Mouse (Mus musculus): Measurements from ENCODE around the gene Tmem8b. TPM values are rescaled to one million over a fixed set of nuclear protein-coding genes. Genes with fewer than 3 reads are reported as not detected.

Gene Tmem8b
- polyA plus RNA-seq, 1 experiment: 5.0 TPM

GRCm38 (mm10) chr4:43691026-43691425 is 22.3 kb downstream of the Tmem8b start:
- Histone ChIP-seq H3K27me3 (ENCODE audit: control insufficient read depth, insufficient read depth, low read length, poor library complexity, severe bottlenecking) (no peaks in the 10 kb centered on the region), H3K27ac (ENCODE audit: insufficient read depth, low read length) (no peak overlapping the region), H3K4me3 (ENCODE audit: low read depth, low read length) (no peak overlapping the region), H3K36me3 (ENCODE audit: control insufficient read depth, insufficient read depth, low read length, poor library complexity, severe bottlenecking) (no peaks in the 10 kb centered on the region), H3K4me1 (ENCODE audit: control insufficient read depth, insufficient read depth, low read length) (no peaks in the 10 kb centered on the region), H3K9ac (ENCODE audit: low read depth, poor library complexity, severe bottlenecking) (no peak overlapping the region), H3K9me3 (replicated peaks; ENCODE audit: control insufficient read depth, insufficient read depth, low read length, poor library complexity, severe bottlenecking) (no peaks in the 10 kb centered on the region)
- no peak for TF ChIP-seq EP300 (IDR thresholded peaks at IDR 0.05; ENCODE audit: insufficient read depth, low read depth, low read length)

DNA sequence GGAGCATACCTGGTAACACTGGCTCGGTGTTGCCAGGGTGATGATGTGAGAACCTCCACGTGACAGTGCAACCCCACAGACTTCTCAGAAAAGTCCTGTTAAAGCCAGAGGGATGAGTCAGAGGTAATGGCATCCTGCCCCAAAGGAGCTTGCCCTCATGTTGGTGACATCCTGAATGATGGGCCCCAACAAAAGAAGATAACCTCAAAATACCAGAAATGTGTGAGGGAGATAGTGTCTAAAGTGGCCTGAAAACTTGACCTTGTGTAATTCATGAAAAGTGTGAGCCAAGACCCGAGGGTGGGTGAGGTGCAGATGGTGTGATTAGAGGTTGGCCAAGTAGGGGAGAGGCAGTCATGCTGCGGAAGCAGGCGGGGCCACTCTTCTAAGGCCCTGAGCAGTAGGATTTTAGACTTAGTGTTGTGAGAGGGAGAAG is 25.1 kb downstream of the Tmem8b start:
- no peak for TF ChIP-seq POLR2A (IDR thresholded peaks at IDR 0.05; ENCODE audit: insufficient read depth, low read length)
- no peak for TF ChIP-seq CTCF (IDR thresholded peaks at IDR 0.05; ENCODE audit: low read depth, low read length)
- no peak for TF ChIP-seq EP300 (IDR thresholded peaks at IDR 0.05; ENCODE audit: insufficient read depth, low read depth, low read length)
- Histone ChIP-seq H3K9ac (ENCODE audit: low read depth, poor library complexity, severe bottlenecking) (no peak overlapping the region), H3K27me3 (ENCODE audit: control insufficient read depth, insufficient read depth, low read length, poor library complexity, severe bottlenecking) (no peaks in the 10 kb centered on the region), H3K4me3 (ENCODE audit: low read depth, low read length) (no peak overlapping the region), H3K27ac (ENCODE audit: insufficient read depth, low read length) (no peak overlapping the region), H3K4me1 (ENCODE audit: control insufficient read depth, insufficient read depth, low read length) (no peaks in the 10 kb centered on the region), H3K36me3 (ENCODE audit: control insufficient read depth, insufficient read depth, low read length, poor library complexity, severe bottlenecking) (no peaks in the 10 kb centered on the region), H3K9me3 (replicated peaks; ENCODE audit: control insufficient read depth, insufficient read depth, low read length, poor library complexity, severe bottlenecking) (no peaks in the 10 kb centered on the region)

GRCm38 (mm10) chr4:43694439-43695248 is 25.9 kb downstream of the Tmem8b start:
- Histone ChIP-seq H3K9me3 (replicated peaks; ENCODE audit: control insufficient read depth, insufficient read depth, low read length, poor library complexity, severe bottlenecking) (no peaks in the 10 kb centered on the region), H3K4me3 (ENCODE audit: low read depth, low read length) (no peak overlapping the region), H3K9ac (ENCODE audit: low read depth, poor library complexity, severe bottlenecking) (no peak overlapping the region), H3K4me1 (ENCODE audit: control insufficient read depth, insufficient read depth, low read length) (no peaks in the 10 kb centered on the region), H3K27ac (ENCODE audit: insufficient read depth, low read length) (no peak overlapping the region), H3K36me3 (ENCODE audit: control insufficient read depth, insufficient read depth, low read length, poor library complexity, severe bottlenecking) (no peaks in the 10 kb centered on the region), H3K27me3 (ENCODE audit: control insufficient read depth, insufficient read depth, low read length, poor library complexity, severe bottlenecking) (no peaks in the 10 kb centered on the region)
- TF ChIP-seq EP300 (IDR thresholded peaks at IDR 0.05; ENCODE audit: insufficient read depth, low read depth, low read length) (no peak), CTCF (IDR thresholded peaks at IDR 0.05; ENCODE audit: low read depth, low read length) (no peak), POLR2A (IDR thresholded peaks at IDR 0.05; ENCODE audit: insufficient read depth, low read length) (no peak)

- TF ChIP-seq EP300 (IDR thresholded peaks at IDR 0.05; ENCODE audit: insufficient read depth, low read depth, low read length) (no peak), CTCF (IDR thresholded peaks at IDR 0.05; ENCODE audit: low read depth, low read length) (no peak), POLR2A (IDR thresholded peaks at IDR 0.05; ENCODE audit: insufficient read depth, low read length) (no peak)
- Histone ChIP-seq H3K27ac (ENCODE audit: insufficient read depth, low read length) (no peak overlapping the region), H3K36me3 (ENCODE audit: control insufficient read depth, insufficient read depth, low read length, poor library complexity, severe bottlenecking) (no peaks in the 10 kb centered on the region), H3K4me1 (ENCODE audit: control insufficient read depth, insufficient read depth, low read length) (no peaks in the 10 kb centered on the region), H3K4me3 (ENCODE audit: low read depth, low read length) (no peak overlapping the region), H3K9ac (ENCODE audit: low read depth, poor library complexity, severe bottlenecking) (no peak overlapping the region), H3K27me3 (ENCODE audit: control insufficient read depth, insufficient read depth, low read length, poor library complexity, severe bottlenecking) (no peaks in the 10 kb centered on the region), H3K9me3 (replicated peaks; ENCODE audit: control insufficient read depth, insufficient read depth, low read length, poor library complexity, severe bottlenecking) (no peaks in the 10 kb centered on the region)
These were observed 26.5 kb downstream of the Tmem8b start for GRCm38 (mm10) chr4:43695249-43695671.

- Histone ChIP-seq H3K9ac (ENCODE audit: low read depth, poor library complexity, severe bottlenecking) (no peak overlapping the region), H3K27ac (ENCODE audit: insufficient read depth, low read length) (no peak overlapping the region), H3K4me1 (ENCODE audit: control insufficient read depth, insufficient read depth, low read length) (no peaks in the 10 kb centered on the region), H3K4me3 (ENCODE audit: low read depth, low read length) (no peak overlapping the region), H3K36me3 (ENCODE audit: control insufficient read depth, insufficient read depth, low read length, poor library complexity, severe bottlenecking) (no peaks in the 10 kb centered on the region), H3K27me3 (ENCODE audit: control insufficient read depth, insufficient read depth, low read length, poor library complexity, severe bottlenecking) (no peaks in the 10 kb centered on the region), H3K9me3 (replicated peaks; ENCODE audit: control insufficient read depth, insufficient read depth, low read length, poor library complexity, severe bottlenecking) (no peaks in the 10 kb centered on the region)
- no peak for TF ChIP-seq CTCF (IDR thresholded peaks at IDR 0.05; ENCODE audit: low read depth, low read length)
- TF ChIP-seq POLR2A (IDR thresholded peaks at IDR 0.05; ENCODE audit: insufficient read depth, low read length): no peak
- TF ChIP-seq EP300 (IDR thresholded peaks at IDR 0.05; ENCODE audit: insufficient read depth, low read depth, low read length): no peak
These were observed 27.8 kb downstream of the Tmem8b start for GRCm38 (mm10) chr4:43696561-43696960.

GRCm38 (mm10) chr4:43700707-43701106 is 31.9 kb downstream of the Tmem8b start, which contains the start of gene Olfr70:
Olfr70 (minus strand) TSS chr4:43700807.
- no peaks in the 10 kb centered on the region for H3K36me3 ChIP-seq (ENCODE audit: control insufficient read depth, insufficient read depth, low read length, poor library complexity, severe bottlenecking)
- no peaks in the 10 kb centered on the region for H3K9me3 ChIP-seq (replicated peaks; ENCODE audit: control insufficient read depth, insufficient read depth, low read length, poor library complexity, severe bottlenecking)
- H3K9ac ChIP-seq (ENCODE audit: low read depth, poor library complexity, severe bottlenecking): no peak within 1 kb of the TSS
- H3K27me3 ChIP-seq (ENCODE audit: control insufficient read depth, insufficient read depth, low read length, poor library complexity, severe bottlenecking): no peaks in the 10 kb centered on the region
- H3K4me1 ChIP-seq (ENCODE audit: control insufficient read depth, insufficient read depth, low read length): no peaks in the 10 kb centered on the region
- H3K4me3 ChIP-seq (ENCODE audit: low read depth, low read length): no peak within 1 kb of the TSS
- no peak for TF ChIP-seq CTCF (IDR thresholded peaks at IDR 0.05; ENCODE audit: low read depth, low read length)
- no peak for TF ChIP-seq POLR2A (IDR thresholded peaks at IDR 0.05; ENCODE audit: insufficient read depth, low read length)
- H3K27ac ChIP-seq (ENCODE audit: insufficient read depth, low read length): no peak within 1 kb of the TSS

Measured in ES-Bruce4 (cell line).